Mouse (Mus musculus) liver, adult 2 months (tissue): Measurements from ENCODE around the gene Epb41l3. TPM values are rescaled to one million over a fixed set of nuclear protein-coding genes. Genes with fewer than 3 reads are reported as not detected.

ENCODE experiments used
- DNase-seq: peaks from one replicate; pipeline ENCODE4 v3.0.0-alpha.2; 2011; ENCODE audit warnings: low read depth, low spot score; ENCODE audit errors: extremely low read depth
- H3K27ac ChIP-seq: fragments of 200-500 bp; replicated peaks from 2 replicates; pipeline ENCODE4 v1.5.1; 2012; ENCODE audit warnings: low read depth, mild to moderate bottlenecking, control low read depth, inconsistent platforms, low read length; ENCODE audit not compliant: insufficient read depth
- H3K27me3 ChIP-seq: fragments of 200-500 bp; 2 replicates; pipeline ENCODE4 v1.6.1; 2012; ENCODE audit warnings: mild to moderate bottlenecking, moderate library complexity, low read length, inconsistent platforms; ENCODE audit not compliant: control insufficient read depth, insufficient read depth
- H3K36me3 ChIP-seq: fragments of 200-500 bp; 2 replicates; pipeline ENCODE4 v1.6.1; 2012; ENCODE audit warnings: low read length, inconsistent platforms; ENCODE audit not compliant: control insufficient read depth, insufficient read depth
- H3K4me1 ChIP-seq: fragments of 200-500 bp; 2 replicates; pipeline ENCODE4 v1.6.1; 2011; ENCODE audit warnings: low read length; ENCODE audit not compliant: control insufficient read depth, insufficient read depth
- H3K4me3 ChIP-seq: fragments of 200-500 bp; 2 replicates; pipeline ENCODE4 v1.5.1; 2011; ENCODE audit warnings: low read depth, mild to moderate bottlenecking, control low read depth, low read length, moderate library complexity; ENCODE audit not compliant: insufficient read depth
- H3K79me2 ChIP-seq: fragments of 200-500 bp; 2 replicates; pipeline ENCODE4 v1.6.1; 2012; ENCODE audit warnings: inconsistent platforms, mild to moderate bottlenecking, low read length, moderate library complexity; ENCODE audit not compliant: control insufficient read depth, insufficient read depth
- H3K9ac ChIP-seq: fragments of 200-500 bp; 2 replicates; pipeline ENCODE4 v1.6.1; 2012; ENCODE audit warnings: low read depth, mild to moderate bottlenecking, control low read depth, inconsistent platforms, low read length
- CTCF ChIP-seq: fragments of 200-500 bp; IDR thresholded peaks from 2 replicates; pipeline ENCODE4 v1.5.1; 2011; ENCODE audit warnings: low read depth, low read length, control low read depth
- POLR2A ChIP-seq: fragments of 200-500 bp; IDR thresholded peaks from 2 replicates; pipeline ENCODE4 v1.6.1; 2011; ENCODE audit warnings: low read length, control low read depth; ENCODE audit not compliant: insufficient read depth; ENCODE audit errors: extremely low read depth
- WGBS: fragments of 180-500 bp; shearing (Covaris S2); methylation state at CpG from one replicate; pipeline ENCODE4 v1.1.7; 2018; 5-methylcytosine and 5-hydroxymethylcytosine counted together
- polyA plus RNA-seq: library from polyadenylated mRNA; depleted of rRNA; stranded (reverse); fragments of >200 nt; gene quantifications from 2 replicates; pipeline ENCODE4 v1.2.3, GENCODE M21; 2012
- total RNA-seq: library from RNA; depleted of rRNA; stranded (reverse); fragments of >200 nt; gene quantifications from 2 replicates; pipeline ENCODE4 v1.2.3, GENCODE M21; 2014

Gene Epb41l3
- total and polyA plus RNA-seq, 2 experiments: 0.69 to 3.6 TPM

GRCm38 (mm10) chr17:69097955-69098354, 22.5 kb downstream of the Epb41l3 start:
- Histone ChIP-seq H3K79me2 (no peaks in the 10 kb centered on the region), H3K9ac (no peak overlapping the region), H3K4me3 (no peak overlapping the region), H3K27ac (no peak overlapping the region), H3K36me3 (no peaks in the 10 kb centered on the region), H3K4me1 (no peaks in the 10 kb centered on the region), H3K27me3 (0 out of 2 replicates have a peak, but pooled peaks cover 2% of the 10 kb centered on the region)
- no peak for TF ChIP-seq POLR2A
- no peak for TF ChIP-seq CTCF
- no peak for DNase-seq
- WGBS: 68% methylated on average over 7 of the region's 7 CpGs

- DNase-seq: no peak
- H3K9ac ChIP-seq: no peak overlapping the region
- H3K4me3 ChIP-seq: no peak overlapping the region
- no peaks in the 10 kb centered on the region for H3K36me3 ChIP-seq
- H3K27ac ChIP-seq: no peak overlapping the region
- H3K4me1 ChIP-seq: peaks cover 5% of the 10 kb centered on the region
- H3K27me3 ChIP-seq: 0 out of 2 replicates have a peak, but pooled peaks cover 2% of the 10 kb centered on the region
- TF ChIP-seq POLR2A (no peak), CTCF (no peak)
- WGBS: 41% methylated on average over 8 of the region's 8 CpGs
- no peaks in the 10 kb centered on the region for H3K79me2 ChIP-seq
Measured at GRCm38 (mm10) chr17:69103326-69103725, 27.8 kb downstream of the Epb41l3 start.

- Histone ChIP-seq H3K27me3 (no peaks in the 10 kb centered on the region), H3K27ac (no peak overlapping the region)
Measured at GRCm38 (mm10) chr17:69105035-69105798, 29.7 kb downstream of the Epb41l3 start.

GRCm38 (mm10) chr17:69105799-69106401, 30.4 kb downstream of the Epb41l3 start:
- no peaks in the 10 kb centered on the region for H3K79me2 ChIP-seq
- DNase-seq: peak; percentile 51
- no peak overlapping the region for H3K27ac ChIP-seq
- peaks cover 5% of the 10 kb centered on the region for H3K4me1 ChIP-seq
- no peak overlapping the region for H3K4me3 ChIP-seq
- H3K9ac ChIP-seq: no peak overlapping the region
- no peaks in the 10 kb centered on the region for H3K27me3 ChIP-seq
- no peaks in the 10 kb centered on the region for H3K36me3 ChIP-seq
- TF ChIP-seq CTCF (peak; percentile 32; the same call in 1 of the 2 replicates), POLR2A (no peak)
- 16% methylated on average over 5 of the region's 5 CpGs for WGBS

More at GRCm38 (mm10) chr17:69105035-69105798, 29.7 kb downstream of the Epb41l3 start:
- Histone ChIP-seq H3K36me3 (no peaks in the 10 kb centered on the region), H3K9ac (no peak overlapping the region), H3K79me2 (no peaks in the 10 kb centered on the region), H3K4me3 (no peak overlapping the region), H3K4me1 (peaks cover 5% of the 10 kb centered on the region)
- 20% methylated on average over 14 of the region's 14 CpGs for WGBS
- peak; percentile 27 for DNase-seq
- no peak for TF ChIP-seq CTCF
- no peak for TF ChIP-seq POLR2A

- Histone ChIP-seq H3K36me3 (no peaks in the 10 kb centered on the region), H3K4me3 (no peak overlapping the region), H3K79me2 (no peaks in the 10 kb centered on the region), H3K27ac (no peak overlapping the region), H3K27me3 (no peaks in the 10 kb centered on the region), H3K4me1 (peaks cover 5% of the 10 kb centered on the region), H3K9ac (no peak overlapping the region)
- 58% methylated on average over 6 of the region's 6 CpGs for WGBS
- TF ChIP-seq CTCF: peak; percentile 39; the same call in 1 of the 2 replicates
- TF ChIP-seq POLR2A: no peak
- no peak for DNase-seq
Measured at GRCm38 (mm10) chr17:69109216-69109615, 33.7 kb downstream of the Epb41l3 start.

GRCm38 (mm10) chr17:69112232-69112631, 36.7 kb downstream of the Epb41l3 start:
- Histone ChIP-seq H3K27ac (no peak overlapping the region), H3K36me3 (no peaks in the 10 kb centered on the region), H3K9ac (no peak overlapping the region), H3K27me3 (no peaks in the 10 kb centered on the region), H3K79me2 (no peaks in the 10 kb centered on the region), H3K4me3 (no peak overlapping the region), H3K4me1 (no peaks in the 10 kb centered on the region)
- no peak for DNase-seq
- WGBS: 66% methylated on average over 2 of the region's 2 CpGs
- no peak for TF ChIP-seq POLR2A
- TF ChIP-seq CTCF: no peak
